Mouse (Mus musculus): ENCODE data around the gene Zfyve28. TPM values are rescaled to one million over a fixed set of nuclear protein-coding genes. Genes with fewer than 3 reads are reported as not detected.

The Zfyve28 gene
- total and polyA plus RNA-seq, 2 experiments from 2014 or later = 0.04 to 0.19 TPM

DNA sequence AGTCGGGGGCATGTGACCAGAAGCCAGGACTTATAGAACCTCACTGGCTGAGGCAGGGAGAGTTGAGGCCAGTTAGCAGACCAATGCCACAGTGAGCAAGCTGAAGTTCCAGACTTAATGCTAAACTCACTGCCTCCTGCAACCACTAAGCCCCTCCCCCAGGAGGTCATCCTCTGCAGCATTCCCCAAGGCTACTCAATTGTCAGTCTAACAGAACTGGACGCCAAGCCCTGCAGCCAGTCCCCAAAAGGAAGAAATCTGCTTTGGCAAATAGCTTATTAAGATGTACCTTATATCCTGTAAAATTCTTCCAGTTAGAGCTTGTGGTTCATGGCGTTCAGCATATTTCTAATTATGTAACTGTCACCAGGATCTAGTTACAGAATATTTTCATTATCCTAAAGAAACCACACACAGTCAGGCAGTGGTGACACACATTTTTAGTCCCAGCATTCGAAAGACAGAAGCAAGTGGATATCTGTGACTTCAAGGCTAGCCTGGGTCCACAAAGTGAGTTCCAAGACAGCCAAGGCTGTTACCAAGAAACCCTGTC, 35.2 kb downstream of the Zfyve28 start:
- WGBS = 60% methylated on average over 4 of the region's 4 CpGs
- Histone ChIP-seq H3K4me2 (ENCODE audit: low read depth, low read length) (no peak overlapping the region), H3K27me3 (ENCODE audit: control insufficient read depth, insufficient read depth, low read length) (no peaks in the 10 kb centered on the region), H3K4me1 (ENCODE audit: control insufficient read depth, insufficient read depth) (peaks cover 9% of the 10 kb centered on the region; the same call in 1 of the 2 replicates), H3K4me3 (ENCODE audit: low read depth, low read length) (no peak overlapping the region), H3K36me3 (replicated peaks; ENCODE audit: control insufficient read depth, insufficient read depth, low read length) (no peaks in the 10 kb centered on the region), H3K9me3 (replicated peaks; ENCODE audit: control insufficient read depth, low read length) (no peaks in the 10 kb centered on the region), H3K9ac (replicated peaks; ENCODE audit: low read depth, low read length) (no peak overlapping the region), H3K27ac (ENCODE audit: low read depth) (peak overlapping the region; percentile 19; the same call in 1 of the 2 replicates)
- TF ChIP-seq CTCF (IDR thresholded peaks at IDR 0.05; ENCODE audit: low read depth) (no peak), EP300 (IDR thresholded peaks at IDR 0.05; ENCODE audit: low read depth) (no peak)
- DNase-seq (ENCODE audit: low spot score) (no peak), ATAC-seq (ENCODE audit: insufficient read depth, low read depth) (no peak)

DNA sequence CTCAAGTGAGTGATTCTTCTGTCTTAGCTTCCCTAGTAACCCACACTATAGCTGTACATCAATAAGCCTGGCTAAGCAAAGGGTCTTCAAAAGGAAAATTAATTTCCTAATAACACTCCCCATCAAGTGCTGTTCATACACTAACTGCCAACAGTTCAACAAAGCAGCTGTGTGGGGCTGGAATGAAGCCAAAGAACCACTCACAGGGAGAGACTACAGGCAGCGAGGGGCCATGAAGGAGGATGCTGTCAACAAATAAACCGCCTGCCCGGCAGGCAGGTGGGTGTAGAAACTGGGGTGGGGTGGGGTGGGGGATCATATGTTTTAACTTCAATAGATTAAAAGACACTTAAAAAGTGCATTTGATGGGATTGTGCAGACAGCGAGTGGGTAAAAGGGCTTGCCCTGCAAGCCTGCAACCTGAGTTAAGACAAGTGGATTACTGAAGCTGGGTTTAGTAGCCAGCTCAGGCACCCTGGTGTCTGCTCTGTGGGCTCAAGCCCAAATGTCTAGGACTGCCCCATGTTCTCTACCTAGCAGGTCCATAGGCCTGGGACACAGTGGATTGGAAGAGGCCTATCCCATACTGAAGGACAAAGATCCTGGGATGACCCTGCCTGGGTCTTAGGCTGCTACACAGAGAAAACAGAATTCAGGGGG, 35.8 kb downstream of the Zfyve28 start:
- WGBS = 16% methylated on average over 4 of the region's 4 CpGs
- Histone ChIP-seq H3K4me2 (ENCODE audit: low read depth, low read length) (no peak overlapping the region), H3K9me3 (replicated peaks; ENCODE audit: control insufficient read depth, low read length) (no peaks in the 10 kb centered on the region), H3K4me1 (ENCODE audit: control insufficient read depth, insufficient read depth) (peaks cover 9% of the 10 kb centered on the region; the same call in 1 of the 2 replicates), H3K9ac (replicated peaks; ENCODE audit: low read depth, low read length) (no peak overlapping the region), H3K27ac (ENCODE audit: low read depth) (peak overlapping the region; percentile 47; the same call in 1 of the 2 replicates), H3K36me3 (replicated peaks; ENCODE audit: control insufficient read depth, insufficient read depth, low read length) (no peaks in the 10 kb centered on the region), H3K27me3 (ENCODE audit: control insufficient read depth, insufficient read depth, low read length) (no peaks in the 10 kb centered on the region), H3K4me3 (ENCODE audit: low read depth, low read length) (no peak overlapping the region)
- ATAC-seq (ENCODE audit: insufficient read depth, low read depth) (0 out of 2 replicates have a peak, but pooled peaks have one; percentile 42), DNase-seq (ENCODE audit: low spot score) (peak; percentile 72)
- TF ChIP-seq EP300 (IDR thresholded peaks at IDR 0.05; ENCODE audit: low read depth) = no peak
- TF ChIP-seq CTCF (IDR thresholded peaks at IDR 0.05; ENCODE audit: low read depth) = no peak

DNA sequence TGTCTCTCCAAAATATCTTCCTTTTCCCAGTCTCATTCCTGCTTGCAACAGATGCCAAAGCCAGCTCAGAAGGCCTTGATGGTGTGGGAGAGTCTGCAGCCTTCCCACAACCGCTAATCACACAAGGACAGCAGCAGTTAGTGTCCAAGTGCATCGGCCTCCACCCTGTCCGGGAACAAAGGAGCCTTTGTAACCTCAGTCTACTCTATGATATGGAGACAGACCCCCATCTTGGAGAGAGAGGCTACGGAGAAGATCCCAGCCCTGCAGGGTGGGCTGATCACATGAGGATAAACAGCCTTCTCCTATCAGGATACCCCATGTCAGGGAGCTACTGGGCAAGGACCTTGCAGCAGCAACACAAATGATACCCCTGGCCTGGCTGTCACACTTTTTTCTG, 36.5 kb downstream of the Zfyve28 start:
- TF ChIP-seq CTCF (IDR thresholded peaks at IDR 0.05; ENCODE audit: low read depth) = no peak
- TF ChIP-seq EP300 (IDR thresholded peaks at IDR 0.05; ENCODE audit: low read depth) = no peak

DNA sequence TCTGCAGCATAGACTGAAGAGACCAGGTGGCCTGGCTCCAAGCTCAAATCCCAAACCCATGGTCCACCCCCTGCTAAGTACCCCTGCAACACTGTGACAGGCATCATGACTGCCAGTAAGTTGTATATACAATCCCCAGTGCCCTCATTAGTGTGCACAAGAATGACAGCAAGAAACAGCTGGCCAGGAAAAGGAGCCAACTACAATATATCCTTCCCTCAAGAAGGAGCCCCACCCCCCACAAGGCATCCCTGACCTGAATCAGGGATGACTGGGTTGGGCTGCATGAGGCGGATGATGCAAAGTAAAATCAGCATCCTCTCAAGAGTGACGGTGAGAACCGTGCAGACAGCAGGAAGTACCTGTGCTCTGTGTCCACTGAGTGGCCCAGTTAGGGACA, 38.2 kb downstream of the Zfyve28 start:
- no peaks in the 10 kb centered on the region for H3K36me3 ChIP-seq (replicated peaks; ENCODE audit: control insufficient read depth, insufficient read depth, low read length)
- H3K4me3 ChIP-seq (ENCODE audit: low read depth, low read length) = no peak overlapping the region
- H3K4me2 ChIP-seq (ENCODE audit: low read depth, low read length) = no peak overlapping the region
- 66% methylated on average over 3 of the region's 3 CpGs for WGBS
- no peak for DNase-seq (ENCODE audit: low spot score)
- TF ChIP-seq CTCF (IDR thresholded peaks at IDR 0.05; ENCODE audit: low read depth) = no peak
- TF ChIP-seq EP300 (IDR thresholded peaks at IDR 0.05; ENCODE audit: low read depth) = no peak
- peaks cover 9% of the 10 kb centered on the region; the same call in 1 of the 2 replicates for H3K4me1 ChIP-seq (ENCODE audit: control insufficient read depth, insufficient read depth)
- ATAC-seq (ENCODE audit: insufficient read depth, low read depth) = no peak
- no peaks in the 10 kb centered on the region for H3K27me3 ChIP-seq (ENCODE audit: control insufficient read depth, insufficient read depth, low read length)
- no peak overlapping the region; the same call in 1 of the 2 replicates for H3K27ac ChIP-seq (ENCODE audit: low read depth)
- H3K9me3 ChIP-seq (replicated peaks; ENCODE audit: control insufficient read depth, low read length) = no peaks in the 10 kb centered on the region
- H3K9ac ChIP-seq (replicated peaks; ENCODE audit: low read depth, low read length) = no peak overlapping the region

More for the DNA sequence above, 36.5 kb downstream of the Zfyve28 start:
- no peak overlapping the region for H3K4me2 ChIP-seq (ENCODE audit: low read depth, low read length)
- H3K27ac ChIP-seq (ENCODE audit: low read depth) = peak overlapping the region; percentile 47
- no peak overlapping the region for H3K4me3 ChIP-seq (ENCODE audit: low read depth, low read length)
- WGBS = 43% methylated on average over 4 of the region's 4 CpGs
- no peak overlapping the region for H3K9ac ChIP-seq (replicated peaks; ENCODE audit: low read depth, low read length)
- no peaks in the 10 kb centered on the region for H3K36me3 ChIP-seq (replicated peaks; ENCODE audit: control insufficient read depth, insufficient read depth, low read length)
- ATAC-seq (ENCODE audit: insufficient read depth, low read depth) (no peak), DNase-seq (ENCODE audit: low spot score) (no peak)
- H3K27me3 ChIP-seq (ENCODE audit: control insufficient read depth, insufficient read depth, low read length) = no peaks in the 10 kb centered on the region
- no peaks in the 10 kb centered on the region for H3K9me3 ChIP-seq (replicated peaks; ENCODE audit: control insufficient read depth, low read length)
- peaks cover 9% of the 10 kb centered on the region; the same call in 1 of the 2 replicates for H3K4me1 ChIP-seq (ENCODE audit: control insufficient read depth, insufficient read depth)

DNA sequence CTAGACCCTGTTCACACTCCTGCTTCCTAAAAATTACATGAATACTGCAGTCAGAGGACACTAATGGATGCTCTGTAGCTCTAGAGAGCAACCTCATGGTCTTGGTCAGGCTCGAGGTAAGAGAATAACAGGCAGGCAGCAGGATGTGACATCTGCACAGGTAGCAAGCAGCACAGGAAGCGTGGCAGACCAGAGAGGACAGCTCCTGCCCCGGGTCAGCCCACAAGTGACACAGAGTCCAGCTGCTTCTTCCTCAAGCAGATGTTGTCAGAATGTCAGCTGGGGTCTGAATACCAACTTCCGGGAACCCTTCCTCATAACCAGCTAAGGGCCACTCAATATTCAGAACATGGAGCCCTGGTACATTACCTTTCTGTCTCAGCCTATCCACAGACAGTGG, 39.1 kb downstream of the Zfyve28 start:
- Histone ChIP-seq H3K9ac (replicated peaks; ENCODE audit: low read depth, low read length) (no peak overlapping the region), H3K9me3 (replicated peaks; ENCODE audit: control insufficient read depth, low read length) (no peaks in the 10 kb centered on the region), H3K36me3 (replicated peaks; ENCODE audit: control insufficient read depth, insufficient read depth, low read length) (no peaks in the 10 kb centered on the region), H3K27me3 (ENCODE audit: control insufficient read depth, insufficient read depth, low read length) (0 out of 2 replicates have a peak, but pooled peaks cover 2% of the 10 kb centered on the region), H3K4me3 (ENCODE audit: low read depth, low read length) (no peak overlapping the region), H3K4me2 (ENCODE audit: low read depth, low read length) (no peak overlapping the region), H3K27ac (ENCODE audit: low read depth) (peak overlapping the region; percentile 19; the same call in 1 of the 2 replicates), H3K4me1 (ENCODE audit: control insufficient read depth, insufficient read depth) (peaks cover 9% of the 10 kb centered on the region; the same call in 1 of the 2 replicates)
- ATAC-seq (ENCODE audit: insufficient read depth, low read depth) (no peak), DNase-seq (ENCODE audit: low spot score) (no peak)
- WGBS = 73% methylated on average over 4 of the region's 4 CpGs
- TF ChIP-seq EP300 (IDR thresholded peaks at IDR 0.05; ENCODE audit: low read depth) (no peak), CTCF (IDR thresholded peaks at IDR 0.05; ENCODE audit: low read depth) (no peak)

Measured in heart, postnatal 0 days (tissue).